Mouse (Mus musculus) neural tube, embryonic 13.5 days (tissue): ENCODE data around the gene 2300002M23Rik. TPM values are rescaled to one million over a fixed set of nuclear protein-coding genes. Genes with fewer than 3 reads are reported as not detected.
A peak's percentile ranks its signal among the peaks of the same experiment; 100 is the strongest.

Experiments
- ATAC-seq: fragments of 200-750 bp; cut with Nextera tagmentation; 2 replicates; pipeline ENCODE4 v1.8.0; 2017; ENCODE audit warnings: low read depth, mild to moderate bottlenecking, moderate TSS enrichment, moderate library complexity
- H3K27ac ChIP-seq: fragments of 300-500 bp; sonication (generic); replicated peaks from 2 replicates; pipeline ENCODE4 v1.5.1; 2015; ENCODE audit warnings: moderate library complexity, mild to moderate bottlenecking, inconsistent platforms
- H3K27me3 ChIP-seq: fragments of 300-500 bp; sonication (generic); 2 replicates; pipeline ENCODE4 v1.6.1; 2015; ENCODE audit warnings: mild to moderate bottlenecking, inconsistent platforms
- H3K36me3 ChIP-seq: fragments of 300-500 bp; sonication (generic); 2 replicates; pipeline ENCODE4 v1.6.1; 2015; ENCODE audit warnings: mild to moderate bottlenecking, inconsistent platforms
- H3K4me1 ChIP-seq: fragments of 300-500 bp; sonication (generic); replicated peaks from 2 replicates; pipeline ENCODE4 v1.6.1; 2015; ENCODE audit warnings: inconsistent platforms
- H3K4me2 ChIP-seq: fragments of 300-500 bp; sonication (generic); 2 replicates; pipeline ENCODE4 v1.6.1; 2015; ENCODE audit warnings: inconsistent platforms, mild to moderate bottlenecking, moderate library complexity
- H3K4me3 ChIP-seq: fragments of 300-500 bp; sonication (generic); 2 replicates; pipeline ENCODE4 v1.5.1; 2015; ENCODE audit warnings: mild to moderate bottlenecking, inconsistent platforms
- H3K9ac ChIP-seq: fragments of 300-500 bp; sonication (generic); 2 replicates; pipeline ENCODE4 v1.6.1; 2015; ENCODE audit warnings: moderate library complexity, mild to moderate bottlenecking, inconsistent platforms
- H3K9me3 ChIP-seq: fragments of 300-500 bp; sonication (generic); 2 replicates; pipeline ENCODE4 v1.6.1; 2016; ENCODE audit warnings: inconsistent platforms
- WGBS: fragments of 180-500 bp; shearing (Covaris S2); methylation state at CpG from one replicate; pipeline ENCODE4 v1.1.7; 2015; 5-methylcytosine and 5-hydroxymethylcytosine counted together
- polyA plus RNA-seq: library from polyadenylated mRNA; unstranded; fragments of >200 nt; fragmentation: Nextera tagmentation; extraction: Ambion mirVana; gene quantifications from 2 replicates; pipeline ENCODE4 v1.2.1, GENCODE M21; 2015

Gene 2300002M23Rik
- polyA plus RNA-seq, 1 experiment from 2014 or later, result not detected

DNA sequence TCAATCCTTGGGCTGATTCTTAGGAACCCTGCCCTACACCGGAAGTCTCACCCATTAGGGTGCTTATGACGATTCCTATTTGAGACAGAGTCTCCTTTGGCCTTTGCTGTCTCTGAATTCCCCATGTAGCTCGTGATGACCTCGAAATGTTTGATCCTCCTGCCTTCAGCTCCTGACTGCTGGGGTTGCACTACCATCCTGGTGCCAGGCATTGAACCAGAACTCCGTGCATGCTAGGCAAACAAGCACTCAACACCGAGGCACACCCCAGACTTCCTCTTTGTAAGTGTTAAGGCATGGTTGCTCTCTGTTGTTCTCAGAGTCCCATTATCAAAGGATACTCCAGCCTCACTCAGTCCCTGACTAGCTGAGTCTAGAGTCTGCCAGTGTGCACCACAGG, 23.2 kb upstream of the 2300002M23Rik start:
- no peak overlapping the region for H3K4me2 ChIP-seq
- H3K36me3 ChIP-seq, result no peaks in the 10 kb centered on the region
- H3K4me3 ChIP-seq, result no peak overlapping the region
- no peak for ATAC-seq
- no peaks in the 10 kb centered on the region for H3K27me3 ChIP-seq
- no peak overlapping the region for H3K27ac ChIP-seq
- WGBS, result 86% methylated on average over 6 of the region's 6 CpGs
- H3K9me3 ChIP-seq, result no peaks in the 10 kb centered on the region
- H3K9ac ChIP-seq, result no peak overlapping the region
- H3K4me1 ChIP-seq, result peaks cover 27% of the 10 kb centered on the region

DNA sequence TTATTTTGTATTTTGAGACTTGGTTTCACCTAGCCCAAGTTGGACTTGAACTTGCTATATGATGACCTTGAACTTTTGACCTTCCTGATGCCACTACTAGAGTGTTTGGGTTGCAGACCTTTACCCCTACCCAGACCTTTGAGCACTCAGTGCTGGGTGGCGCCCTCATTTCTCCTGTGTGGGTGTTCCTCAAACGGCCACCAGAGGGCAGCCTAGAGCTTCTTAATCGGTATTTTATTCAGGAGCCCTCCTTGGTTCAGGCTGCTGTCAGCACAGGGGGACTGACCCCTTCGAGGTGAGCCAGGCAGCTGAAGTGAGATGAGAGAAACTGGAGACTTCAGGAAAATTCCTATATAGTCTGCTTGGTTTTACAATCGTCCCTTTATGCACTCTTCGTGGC, 22.6 kb upstream of the 2300002M23Rik start:
- Histone ChIP-seq H3K27me3 (no peaks in the 10 kb centered on the region), H3K4me1 (peaks cover 27% of the 10 kb centered on the region), H3K36me3 (no peaks in the 10 kb centered on the region), H3K9me3 (no peaks in the 10 kb centered on the region), H3K27ac (no peak overlapping the region), H3K4me3 (no peak overlapping the region), H3K9ac (no peak overlapping the region), H3K4me2 (no peak overlapping the region)
- WGBS, result 29% methylated on average over 6 of the region's 6 CpGs
- ATAC-seq, result peak; percentile 41; the same call in 1 of the 2 replicates

DNA sequence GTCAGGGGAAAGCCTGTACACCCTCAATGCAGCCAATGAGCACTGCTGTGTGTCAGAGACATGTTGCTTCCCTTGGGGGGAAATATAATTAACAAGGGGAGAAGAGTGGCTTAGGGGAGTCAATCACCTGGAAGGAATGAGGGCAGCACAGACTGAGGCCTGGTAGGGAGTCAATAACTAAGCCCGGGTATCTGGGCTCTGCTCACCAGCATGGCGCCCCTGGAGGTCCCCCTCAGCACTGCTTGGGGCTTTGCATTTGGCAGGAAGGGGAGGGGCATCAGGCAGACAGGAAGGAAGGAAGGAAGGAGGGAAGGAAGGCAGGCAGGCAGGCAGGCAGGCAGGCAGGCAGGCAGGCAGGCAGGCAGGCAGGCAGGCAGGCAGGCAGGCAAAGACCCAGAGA, 19.8 kb upstream of the 2300002M23Rik start:
- H3K9me3 ChIP-seq, result no peaks in the 10 kb centered on the region
- H3K27me3 ChIP-seq, result no peaks in the 10 kb centered on the region
- H3K27ac ChIP-seq, result no peak overlapping the region
- peaks cover 27% of the 10 kb centered on the region for H3K4me1 ChIP-seq
- no peak for ATAC-seq
- no peaks in the 10 kb centered on the region for H3K36me3 ChIP-seq
- no peak overlapping the region for H3K9ac ChIP-seq
- H3K4me3 ChIP-seq, result no peak overlapping the region
- H3K4me2 ChIP-seq, result no peak overlapping the region
- 54% methylated on average over 2 of the region's 2 CpGs for WGBS

DNA sequence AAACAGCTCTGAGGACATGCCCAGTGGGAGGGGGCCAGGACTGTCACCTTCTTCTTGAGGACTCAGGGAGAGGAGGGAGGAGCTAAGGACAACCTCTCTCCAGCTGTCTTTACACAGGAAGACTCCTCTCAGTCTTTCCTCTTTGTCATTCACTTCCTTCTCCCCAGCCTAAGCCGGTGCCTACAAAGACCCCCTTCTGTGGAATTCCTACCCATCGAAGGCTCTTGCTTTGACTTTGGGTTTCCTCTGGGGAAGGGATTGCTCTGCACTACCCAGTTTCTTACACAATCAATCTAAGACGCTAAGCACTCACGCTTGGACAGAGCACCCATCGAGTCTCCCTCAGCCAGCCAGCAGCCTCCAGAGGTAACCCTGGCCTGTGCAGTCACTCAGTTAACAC, 18.6 kb upstream of the 2300002M23Rik start:
- Histone ChIP-seq H3K9me3 (no peaks in the 10 kb centered on the region), H3K4me2 (no peak overlapping the region)
- 18% methylated on average over 5 of the region's 5 CpGs for WGBS

DNA sequence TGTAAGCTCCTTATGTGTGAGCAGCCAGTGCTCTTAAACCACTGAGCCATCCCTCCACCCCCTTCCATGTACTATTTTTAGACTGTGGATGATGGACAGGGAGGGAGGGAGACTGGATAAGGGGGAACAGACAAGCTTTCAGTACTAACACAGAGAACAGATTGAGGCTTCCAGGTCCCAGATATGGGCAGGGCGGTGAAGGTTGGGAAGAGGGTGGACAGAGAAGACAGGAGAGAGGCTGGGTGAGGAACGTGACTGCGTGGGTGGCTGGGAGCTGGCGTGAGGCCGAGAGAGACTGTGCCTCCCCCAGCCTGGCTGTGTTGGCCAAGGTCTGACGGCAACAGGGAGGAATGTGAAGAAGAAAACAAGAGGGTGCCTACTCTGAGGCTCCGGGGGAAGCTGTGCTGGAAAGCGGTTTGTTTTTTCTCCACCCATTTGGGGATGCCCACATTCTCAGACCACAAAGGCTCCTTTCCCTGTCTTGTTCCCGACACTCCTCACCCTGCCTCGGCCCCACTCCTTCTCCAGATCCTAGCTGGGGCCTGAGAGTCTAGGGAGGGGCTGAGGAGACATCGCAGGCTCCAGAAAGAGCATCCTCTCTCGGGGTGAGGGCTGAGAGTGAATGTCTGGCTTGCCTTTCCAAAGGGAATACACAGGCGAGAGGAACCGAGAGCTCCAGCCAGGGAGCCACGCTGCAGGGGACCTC, 17.7 kb upstream of the 2300002M23Rik start:
- H3K9me3 ChIP-seq, result no peaks in the 10 kb centered on the region
- H3K4me1 ChIP-seq, result peaks cover 13% of the 10 kb centered on the region; the same call in 1 of the 2 replicates
- no peak overlapping the region for H3K4me2 ChIP-seq
- no peak overlapping the region for H3K9ac ChIP-seq
- no peak overlapping the region for H3K27ac ChIP-seq
- H3K27me3 ChIP-seq, result no peaks in the 10 kb centered on the region
- no peaks in the 10 kb centered on the region for H3K36me3 ChIP-seq
- no peak for ATAC-seq
- H3K4me3 ChIP-seq, result no peak overlapping the region
- 62% methylated on average over 15 of the region's 15 CpGs for WGBS

More for the DNA sequence above, 18.6 kb upstream of the 2300002M23Rik start:
- no peak overlapping the region for H3K4me3 ChIP-seq
- no peak for ATAC-seq
- no peaks in the 10 kb centered on the region for H3K36me3 ChIP-seq
- H3K9ac ChIP-seq, result no peak overlapping the region
- no peaks in the 10 kb centered on the region for H3K27me3 ChIP-seq
- no peak overlapping the region for H3K27ac ChIP-seq
- H3K4me1 ChIP-seq, result peaks cover 18% of the 10 kb centered on the region; the same call in 1 of the 2 replicates

DNA sequence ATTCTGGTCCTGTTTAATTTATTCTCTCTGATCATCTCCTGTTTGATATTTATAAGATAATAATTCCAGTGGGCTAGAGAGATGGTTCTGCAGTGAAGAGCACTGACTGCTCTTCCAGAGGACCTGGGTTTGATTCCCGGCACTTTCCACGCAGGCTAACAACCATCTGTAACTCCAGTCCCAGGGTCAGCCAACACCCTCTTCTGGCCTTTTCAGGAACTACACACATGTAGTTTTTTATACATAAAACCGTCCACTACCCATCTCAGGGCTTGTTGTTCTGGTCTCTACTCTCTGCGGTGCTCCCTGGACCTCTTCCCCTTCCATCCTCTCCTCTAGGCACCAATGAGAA, 17.1 kb upstream of the 2300002M23Rik start:
- H3K9me3 ChIP-seq, result no peaks in the 10 kb centered on the region
- H3K9ac ChIP-seq, result no peak overlapping the region
- no peaks in the 10 kb centered on the region for H3K27me3 ChIP-seq
- H3K27ac ChIP-seq, result no peak overlapping the region
- ATAC-seq, result no peak
- no peaks in the 10 kb centered on the region for H3K36me3 ChIP-seq
- peaks cover 13% of the 10 kb centered on the region; the same call in 1 of the 2 replicates for H3K4me1 ChIP-seq
- H3K4me2 ChIP-seq, result no peak overlapping the region
- 95% methylated on average over 4 of the region's 4 CpGs for WGBS
- H3K4me3 ChIP-seq, result no peak overlapping the region

DNA sequence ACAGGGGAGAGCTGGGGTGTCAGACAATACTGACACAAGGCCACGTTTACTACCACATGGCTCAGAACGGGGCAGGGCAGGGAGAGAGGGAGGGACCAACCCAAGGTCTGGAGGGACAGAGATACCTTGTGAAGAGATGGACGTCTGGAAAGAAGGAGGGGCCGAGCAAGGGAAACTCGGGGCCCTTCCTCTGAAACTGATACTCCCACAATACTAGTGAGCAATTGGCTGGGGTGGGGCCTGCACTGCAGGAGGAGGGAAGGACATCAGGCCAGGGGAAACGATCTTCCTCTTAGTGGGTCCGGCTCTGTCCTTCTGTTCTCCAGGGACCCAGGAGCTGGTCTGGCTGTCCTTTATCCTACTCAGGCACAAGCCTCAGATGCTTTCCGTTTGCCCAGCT, 16.4 kb upstream of the 2300002M23Rik start:
- WGBS, result 49% methylated on average over 8 of the region's 8 CpGs
- Histone ChIP-seq H3K4me2 (no peak overlapping the region), H3K9ac (no peak overlapping the region), H3K27me3 (no peaks in the 10 kb centered on the region), H3K27ac (no peak overlapping the region), H3K4me1 (peaks cover 13% of the 10 kb centered on the region; the same call in 1 of the 2 replicates), H3K9me3 (no peaks in the 10 kb centered on the region), H3K4me3 (no peak overlapping the region), H3K36me3 (no peaks in the 10 kb centered on the region)
- no peak for ATAC-seq

DNA sequence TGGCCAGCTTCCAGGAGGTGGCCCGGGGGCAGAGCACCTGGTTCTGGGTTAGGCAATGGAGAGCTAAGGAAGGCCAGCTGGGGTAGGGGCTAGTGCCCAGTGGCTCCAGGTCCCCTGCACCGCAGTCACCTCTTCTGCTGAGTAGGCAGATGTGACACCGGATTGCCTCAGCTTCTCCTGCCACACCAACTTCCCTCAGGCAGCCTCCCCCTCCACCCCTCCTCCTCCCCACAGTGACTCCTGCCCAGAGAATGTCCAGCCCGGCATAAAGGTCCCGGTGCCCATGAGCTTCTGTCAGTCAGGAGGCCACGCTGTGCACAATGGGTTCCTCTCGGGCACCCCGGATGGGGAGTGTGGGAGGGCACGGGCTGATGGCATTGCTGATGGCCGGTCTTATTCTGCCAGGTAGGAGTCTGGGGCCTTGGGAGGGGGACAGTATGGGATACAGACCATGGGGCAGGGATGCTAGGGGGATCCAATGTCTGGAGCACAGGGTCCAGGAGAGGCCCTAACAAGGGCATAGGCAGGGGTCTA, 15.3 kb upstream of the 2300002M23Rik start, which contains the start of gene Cdsn:
Cdsn (plus strand) TSS at position 248 of the 534 bp plus-strand sequence.
- Histone ChIP-seq H3K4me1 (peaks cover 4% of the 10 kb centered on the region; the same call in 1 of the 2 replicates), H3K4me3 (no peak within 1 kb of the TSS), H3K9ac (no peak within 1 kb of the TSS), H3K9me3 (no peaks in the 10 kb centered on the region), H3K27ac (no peak within 1 kb of the TSS), H3K36me3 (no peaks in the 10 kb centered on the region), H3K4me2 (no peak within 1 kb of the TSS), H3K27me3 (no peaks in the 10 kb centered on the region)
- WGBS, result 80% methylated on average over 10 of the region's 10 CpGs
- no peak for ATAC-seq

DNA sequence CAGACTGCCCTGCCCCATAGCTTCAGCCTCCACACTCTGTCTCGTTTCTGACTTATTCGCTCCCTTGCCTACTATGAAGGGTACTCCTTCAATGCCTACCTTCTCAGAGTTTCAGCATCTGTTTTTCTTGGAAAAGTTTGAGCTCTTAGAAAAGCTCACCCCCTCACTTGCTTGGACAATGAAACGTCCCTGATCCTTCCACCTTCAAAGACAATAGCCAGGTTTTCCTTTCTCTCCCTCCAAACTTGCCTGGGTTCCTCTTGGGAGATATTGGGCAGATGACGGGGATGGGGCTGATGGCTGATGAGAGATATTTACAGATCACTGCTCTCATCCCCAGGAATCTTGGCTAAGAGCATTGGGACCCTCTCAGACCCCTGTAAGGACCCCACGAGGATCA, 12.9 kb upstream of the 2300002M23Rik start:
- Histone ChIP-seq H3K27ac (no peak overlapping the region), H3K36me3 (no peaks in the 10 kb centered on the region), H3K4me1 (no peaks in the 10 kb centered on the region), H3K4me2 (no peak overlapping the region), H3K4me3 (no peak overlapping the region), H3K9me3 (no peaks in the 10 kb centered on the region), H3K9ac (no peak overlapping the region), H3K27me3 (no peaks in the 10 kb centered on the region)
- ATAC-seq, result no peak
- WGBS, result 87% methylated on average over 5 of the region's 5 CpGs

DNA sequence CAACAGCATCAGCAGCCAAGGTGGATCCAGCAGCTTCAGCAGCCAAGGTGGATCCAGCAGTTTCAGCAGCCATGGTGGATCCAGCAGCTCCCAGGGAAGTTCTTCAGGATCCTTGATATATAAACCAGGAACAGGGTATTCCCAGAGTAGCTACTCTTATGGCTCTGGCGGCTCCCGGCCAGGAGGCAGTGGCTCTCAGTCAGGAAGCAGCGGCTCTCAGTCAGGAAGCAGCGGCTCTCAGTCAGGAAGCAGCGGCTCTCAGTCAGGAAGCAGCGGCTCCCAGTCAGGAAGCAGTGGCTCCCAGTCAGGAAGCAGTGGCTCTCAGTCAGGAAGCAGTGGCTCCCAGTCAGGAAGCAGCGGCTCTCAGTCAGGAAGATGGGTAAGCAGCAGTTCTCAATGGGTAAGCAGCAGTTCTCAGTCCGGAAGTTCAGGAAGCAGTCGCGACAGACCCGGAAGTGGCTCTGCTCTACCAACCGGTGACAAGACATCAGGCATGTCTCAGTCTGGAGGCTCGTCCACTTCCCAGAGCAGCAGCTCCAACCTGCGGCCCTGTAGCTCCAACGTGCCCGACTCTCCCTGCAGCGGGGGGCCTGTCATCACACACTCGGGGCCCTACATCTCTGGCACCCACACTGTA, 12.4 kb upstream of the 2300002M23Rik start:
- no peak overlapping the region for H3K9ac ChIP-seq
- no peak for ATAC-seq
- H3K4me3 ChIP-seq, result no peak overlapping the region
- 91% methylated on average over 18 of the region's 18 CpGs for WGBS
- H3K36me3 ChIP-seq, result no peaks in the 10 kb centered on the region
- no peak overlapping the region for H3K27ac ChIP-seq
- H3K9me3 ChIP-seq, result no peaks in the 10 kb centered on the region
- no peaks in the 10 kb centered on the region for H3K4me1 ChIP-seq
- no peak overlapping the region for H3K4me2 ChIP-seq
- no peaks in the 10 kb centered on the region for H3K27me3 ChIP-seq

DNA sequence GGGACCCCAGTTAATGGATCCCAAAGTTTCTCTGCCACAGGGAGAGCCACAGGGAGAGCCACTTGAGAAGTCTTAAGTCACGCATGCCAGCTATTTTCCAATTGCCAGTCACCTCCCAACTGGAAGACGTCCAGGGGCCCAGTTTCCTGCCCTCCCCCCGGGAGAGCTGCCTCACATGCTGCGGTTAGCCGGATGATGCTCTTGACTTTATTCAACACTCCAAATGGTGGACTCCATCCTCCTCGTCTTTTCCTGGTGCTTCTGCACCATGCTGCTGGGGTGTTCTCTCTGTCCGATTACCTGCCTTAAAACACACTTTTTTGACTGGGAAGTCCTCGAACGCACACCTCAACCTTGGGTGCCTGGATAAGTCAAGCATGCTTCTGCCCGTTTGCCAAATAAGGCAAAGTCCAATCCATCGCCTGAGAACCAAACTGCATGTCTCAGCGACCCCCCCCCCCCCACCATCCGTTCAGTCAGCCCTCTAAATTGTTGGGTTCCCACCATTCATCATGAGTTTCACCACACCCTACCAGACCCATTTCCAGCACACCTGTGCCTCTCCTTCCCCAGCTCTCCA, 11.0 kb upstream of the 2300002M23Rik start:
- Histone ChIP-seq H3K4me3 (no peak overlapping the region), H3K9ac (no peak overlapping the region), H3K4me2 (no peak overlapping the region), H3K27ac (no peak overlapping the region), H3K27me3 (no peaks in the 10 kb centered on the region), H3K4me1 (0 out of 2 replicates have a peak, but pooled peaks cover 2% of the 10 kb centered on the region), H3K9me3 (no peaks in the 10 kb centered on the region), H3K36me3 (no peaks in the 10 kb centered on the region)
- 90% methylated on average over 13 of the region's 13 CpGs for WGBS
- no peak for ATAC-seq

DNA sequence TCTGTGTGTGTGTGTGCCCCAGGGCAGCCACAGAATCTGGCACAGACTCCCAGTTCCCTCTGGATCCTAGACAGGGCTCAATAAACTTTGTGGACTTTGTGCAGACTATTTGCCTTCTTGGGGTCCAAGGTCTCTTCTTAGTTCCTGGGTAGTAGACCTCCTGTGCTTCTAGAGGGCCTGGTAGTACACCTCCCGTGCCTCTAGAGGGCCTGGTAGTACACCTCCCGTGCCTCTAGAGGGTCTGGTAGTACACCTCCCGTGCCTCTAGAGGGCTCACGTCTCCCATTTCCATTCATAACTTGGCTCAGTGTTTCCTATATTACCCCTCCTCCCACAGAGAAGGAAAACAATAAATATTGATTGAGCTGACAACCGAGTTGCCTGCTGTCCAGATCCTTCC, 10.4 kb upstream of the 2300002M23Rik start:
- no peaks in the 10 kb centered on the region for H3K27me3 ChIP-seq
- WGBS, result 27% methylated on average over 5 of the region's 5 CpGs
- no peak overlapping the region for H3K9ac ChIP-seq
- H3K27ac ChIP-seq, result no peak overlapping the region
- H3K36me3 ChIP-seq, result no peaks in the 10 kb centered on the region
- no peak overlapping the region for H3K4me3 ChIP-seq
- H3K9me3 ChIP-seq, result no peaks in the 10 kb centered on the region
- H3K4me2 ChIP-seq, result no peak overlapping the region
- H3K4me1 ChIP-seq, result 0 out of 2 replicates have a peak, but pooled peaks cover 3% of the 10 kb centered on the region
- ATAC-seq, result no peak
